In genomic region chr3:123972367-123972766, GRCm38 (mm10) we compare ENCODE assay signal across 26 mouse cellular contexts.
DNase-seq lines count a peak whose midpoint lies in the region; ATAC-seq and TF ChIP-seq lines count a peak whose summit lies in the region.
"Had no signal": no experiment of that assay in that cellular context is flagged by ENCODE, and none has a peak within 500 bp of the region (broad histone marks: within the 10 kb centered on the region; RNA-seq: fewer than 3 reads in every experiment).

No protein-coding gene starts in this region.

- no peak for ATAC-seq in liver, embryonic 12.5 days
- no peak for ATAC-seq in liver, embryonic 11.5 days (replicated peaks; ENCODE audit: low FRiP score)
- ATAC-seq: forebrain, embryonic 13.5 days; forebrain, embryonic 16.5 days; hindbrain, postnatal 0 days; inflammation-experienced regulatory T-cells, adult 6 months; intestine, embryonic 16.5 days had no signal

- H3K4me3 ChIP-seq in CH12.LX (replicated peaks in 1 of 3; ENCODE audit: low read depth in 2 of 3, low read length in 2 of 3, poor library complexity in 1 of 3) (no peak overlapping the region), MEL (ENCODE audit: control insufficient read depth in 1 of 2, insufficient read depth in 1 of 2, low read depth in 2 of 2, low read length in 2 of 2) (no peak overlapping the region)
- no peak overlapping the region for H3K4me3 ChIP-seq in liver, embryonic 12.5 days
- H3K4me3 ChIP-seq in liver, embryonic 11.5 days (ENCODE audit: low read depth, low read length): no peak overlapping the region
- H3K4me3 ChIP-seq: forebrain, embryonic 10.5 days; forebrain, embryonic 13.5 days; hindbrain, embryonic 10.5 days had no signal

- TF ChIP-seq EP300 in CH12.LX (IDR thresholded peaks at IDR 0.05; ENCODE audit: low read length) (no peak), MEL (IDR thresholded peaks at IDR 0.05; ENCODE audit: low read depth in 1 of 2, low read length in 2 of 2) (no peak)

- TF ChIP-seq CTCF in CH12.LX (conservative IDR thresholded peaks at IDR 0.05 in 1 of 2, IDR thresholded peaks at IDR 0.05 in 1 of 2; ENCODE audit: low read depth in 2 of 2, low read length in 2 of 2): no peak
- no peak for TF ChIP-seq CTCF in MEL (IDR thresholded peaks at IDR 0.05 in 2 of 3, conservative IDR thresholded peaks at IDR 0.05 in 1 of 3; ENCODE audit: control insufficient read depth in 1 of 3, insufficient read depth in 1 of 3, low read depth in 2 of 3, low read length in 3 of 3, poor library complexity in 1 of 3, severe bottlenecking in 1 of 3)

- WGBS in liver, embryonic 12.5 days (ENCODE audit: insufficient replicate concordance): 55% methylated on average over 3 of the region's 3 CpGs
- WGBS in liver, embryonic 11.5 days: 73% methylated on average over 3 of the region's 3 CpGs

- H3K27me3 ChIP-seq in CH12.LX (replicated peaks): no peaks in the 10 kb centered on the region
- H3K27me3 ChIP-seq in MEL (ENCODE audit: control insufficient read depth in 1 of 2, insufficient read depth in 2 of 2, low read length in 2 of 2): no peaks in the 10 kb centered on the region
- H3K27me3 ChIP-seq in liver, embryonic 12.5 days (replicated peaks): no peaks in the 10 kb centered on the region
- no peaks in the 10 kb centered on the region for H3K27me3 ChIP-seq in liver, embryonic 11.5 days (replicated peaks; ENCODE audit: control insufficient read depth, insufficient read depth, low read length)
- H3K27me3 ChIP-seq: forebrain, embryonic 13.5 days had no signal

- H3K9ac ChIP-seq in CH12.LX (ENCODE audit: insufficient read depth, low read depth) (no peak overlapping the region), MEL (ENCODE audit: control insufficient read depth, low read depth, low read length, poor library complexity, severe bottlenecking) (no peak overlapping the region)
- H3K9ac ChIP-seq in liver, embryonic 12.5 days: no peak overlapping the region
- H3K9ac ChIP-seq in liver, embryonic 11.5 days (ENCODE audit: low read depth, low read length): no peak overlapping the region
- H3K9ac ChIP-seq: forebrain, embryonic 13.5 days; hindbrain, embryonic 14.5 days had no signal

- H3K27ac ChIP-seq in CH12.LX (ENCODE audit: insufficient read depth, low read depth): no peak overlapping the region
- no peak overlapping the region for H3K27ac ChIP-seq in MEL (ENCODE audit: control insufficient read depth, low read depth, low read length)
- no peak overlapping the region for H3K27ac ChIP-seq in liver, embryonic 12.5 days
- no peak overlapping the region for H3K27ac ChIP-seq in liver, embryonic 11.5 days (ENCODE audit: low read depth, low read length)
- H3K27ac ChIP-seq: forebrain, embryonic 10.5 days; forebrain, embryonic 13.5 days; hindbrain, embryonic 10.5 days; hindbrain, embryonic 14.5 days; hindbrain, postnatal 0 days had no signal

- no peak overlapping the region for H3K4me2 ChIP-seq in CH12.LX (ENCODE audit: insufficient read depth, low read depth, poor library complexity, severe bottlenecking)
- H3K4me2 ChIP-seq in liver, embryonic 12.5 days: no peak overlapping the region
- no peak overlapping the region for H3K4me2 ChIP-seq in liver, embryonic 11.5 days
- H3K4me2 ChIP-seq: forebrain, embryonic 13.5 days; heart, embryonic 11.5 days; hindbrain, embryonic 14.5 days had no signal

- DNase-seq in 3T3-L1 (ENCODE audit: low read depth, low spot score): peak; percentile 54
- DNase-seq in CH12.LX (ENCODE audit: extremely low read depth): no peak
- DNase-seq in MEL (ENCODE audit: low read depth, low spot score): peak; percentile 17
- peak; percentile 24 for DNase-seq in ZHBTc4 (ENCODE audit: low read depth, low spot score)
- no peak for DNase-seq in liver, embryonic 11.5 days (ENCODE audit: low spot score)
- no peak for DNase-seq in kidney, adult 11 months
- no peak for DNase-seq in heart, adult 11 months
- DNase-seq: adrenal gland, postnatal 10 days; adrenal gland, postnatal 36 days; cerebellum, adult 18-20 months; cerebellum, adult 9-10 months; cerebellum, postnatal 14 days; gastrocnemius, postnatal 10 days; gastrocnemius, postnatal 36 days; heart, postnatal 36 days; kidney, adult 2 months had no signal

- no peak for TF ChIP-seq POLR2A in CH12.LX (IDR thresholded peaks at IDR 0.05; ENCODE audit: low read depth, low read length)
- no peak for TF ChIP-seq POLR2A in MEL (IDR thresholded peaks at IDR 0.05; ENCODE audit: control insufficient read depth in 1 of 2, insufficient read depth in 1 of 2, low read depth in 1 of 2, low read length in 2 of 2, poor library complexity in 1 of 2)

- H3K79me2 ChIP-seq in CH12.LX (replicated peaks; ENCODE audit: control insufficient read depth, extremely low read depth, insufficient read depth, poor library complexity, severe bottlenecking) (no peaks in the 10 kb centered on the region), MEL (ENCODE audit: control insufficient read depth, insufficient read depth, low read length, poor library complexity) (no peaks in the 10 kb centered on the region)

- H3K36me3 ChIP-seq in CH12.LX (replicated peaks in 1 of 2; ENCODE audit: control insufficient read depth in 1 of 2, insufficient read depth in 1 of 2, low read length in 1 of 2) (no peaks in the 10 kb centered on the region), MEL (ENCODE audit: control insufficient read depth in 1 of 2, insufficient read depth in 2 of 2, low read length in 2 of 2) (no peaks in the 10 kb centered on the region)
- H3K36me3 ChIP-seq in liver, embryonic 12.5 days: no peaks in the 10 kb centered on the region
- no peaks in the 10 kb centered on the region for H3K36me3 ChIP-seq in liver, embryonic 11.5 days (ENCODE audit: control insufficient read depth, insufficient read depth, low read length)
- H3K36me3 ChIP-seq: forebrain, embryonic 10.5 days; hindbrain, embryonic 10.5 days had no signal

- dilution Hi-C loops in CH12.LX (cut with MboI; ENCODE audit: extremely low pct_ligation_motif_present, extremely low pct_unique_long_range_greater_than_20kb, low sequenced_read_pairs): no loop called here

- H3K9me3 ChIP-seq in CH12.LX (replicated peaks; ENCODE audit: low read length) (peaks cover 2% of the 10 kb centered on the region), MEL (replicated peaks; ENCODE audit: insufficient read depth, low read length) (no peaks in the 10 kb centered on the region)
- no peaks in the 10 kb centered on the region for H3K9me3 ChIP-seq in liver, embryonic 12.5 days (replicated peaks)
- H3K9me3 ChIP-seq in liver, embryonic 11.5 days (ENCODE audit: control insufficient read depth, low read length): no peaks in the 10 kb centered on the region
- H3K9me3 ChIP-seq: forebrain, embryonic 10.5 days; forebrain, embryonic 13.5 days; hindbrain, embryonic 10.5 days had no signal

- TF ChIP-seq RAD21 in CH12.LX (IDR thresholded peaks at IDR 0.05; ENCODE audit: low read depth, low read length) (no peak), MEL (IDR thresholded peaks at IDR 0.05; ENCODE audit: low read depth, low read length) (no peak)

- no peaks in the 10 kb centered on the region for H3K4me1 ChIP-seq in CH12.LX (ENCODE audit: control insufficient read depth in 1 of 2, insufficient read depth in 2 of 2)
- H3K4me1 ChIP-seq in MEL (ENCODE audit: control insufficient read depth in 1 of 2, insufficient read depth in 2 of 2, low read length in 2 of 2): no peaks in the 10 kb centered on the region
- H3K4me1 ChIP-seq in liver, embryonic 12.5 days: no peaks in the 10 kb centered on the region
- no peaks in the 10 kb centered on the region for H3K4me1 ChIP-seq in liver, embryonic 11.5 days (replicated peaks; ENCODE audit: control insufficient read depth, insufficient read depth, low read length)
- H3K4me1 ChIP-seq: forebrain, embryonic 10.5 days; forebrain, embryonic 13.5 days; hindbrain, embryonic 10.5 days had no signal

- in situ Hi-C loops in CH12.LX (cut with MboI; ENCODE audit: low pct_ligation_motif_present, low pct_unique_long_range_greater_than_20kb, low sequenced_read_pairs): no loop called here

TF ChIP-seq in CH12.LX, 34 proteins besides CTCF, POLR2A, EP300 and RAD21:
- peak; percentile 89 for TF ChIP-seq MAFK (IDR thresholded peaks at IDR 0.05; ENCODE audit: insufficient replicate concordance, low read length)
- no peak for TF ChIP-seq NRF1 (IDR thresholded peaks at IDR 0.05; ENCODE audit: low read depth, low read length)

TF ChIP-seq in MEL, 35 proteins besides CTCF, POLR2A, EP300 and RAD21:
- TF ChIP-seq CHD2 (IDR thresholded peaks at IDR 0.05; ENCODE audit: low read length): no peak
- no peak for TF ChIP-seq ZMIZ1 (IDR thresholded peaks at IDR 0.05; ENCODE audit: low read depth, low read length)
- TF ChIP-seq MYC (IDR thresholded peaks at IDR 0.05; ENCODE audit: low read depth, low read length): no peak
- TF ChIP-seq SMC3 (IDR thresholded peaks at IDR 0.05; ENCODE audit: low read depth, low read length): no peak
- no peak for TF ChIP-seq UBTF (IDR thresholded peaks at IDR 0.05; ENCODE audit: borderline replicate concordance, insufficient read depth, low read depth, low read length)
- no peak for TF ChIP-seq JUND (IDR thresholded peaks at IDR 0.05; ENCODE audit: low read depth, low read length)
- no peak for TF ChIP-seq ZKSCAN1 (IDR thresholded peaks at IDR 0.05; ENCODE audit: low read depth, low read length)
- no peak for TF ChIP-seq ZC3H11A (IDR thresholded peaks at IDR 0.05; ENCODE audit: low read depth, low read length)
- no peak for TF ChIP-seq NELFE (IDR thresholded peaks at IDR 0.05; ENCODE audit: low read depth, low read length)
- TF ChIP-seq GATA1 (IDR thresholded peaks at IDR 0.05; ENCODE audit: low read depth, low read length): no peak
TF ChIP-seq in MEL: peak in this region for 0.

Comparison
In these comparisons a context has a peak if more than half of its experiments do, and no peak if none do; other contexts are left out.
1. DNase-seq: peak in 3T3-L1 (single experiment), MEL (single experiment) and ZHBTc4 (single experiment); none in CH12.LX (single experiment), liver, embryonic 11.5 days (single experiment), kidney, adult 11 months (single experiment) and heart, adult 11 months (single experiment).